Mouse (Mus musculus) embryonic facial prominence, embryonic 15.5 days (tissue): ENCODE data around the gene Spata32. TPM values are rescaled to one million over a fixed set of nuclear protein-coding genes. Genes with fewer than 3 reads are reported as not detected.

Source experiments
- ATAC-seq: fragments of 200-750 bp; cut with Nextera tagmentation; 2 replicates; pipeline ENCODE4 v1.8.0; 2017; ENCODE audit warnings: low read depth, moderate TSS enrichment; ENCODE audit not compliant: insufficient number of reproducible peaks, low FRiP score, low TSS enrichment
- H3K27ac ChIP-seq: fragments of 300-500 bp; sonication (generic); replicated peaks from 2 replicates; pipeline ENCODE4 v1.5.1; 2015; ENCODE audit warnings: mild to moderate bottlenecking, inconsistent platforms
- H3K27me3 ChIP-seq: fragments of 300-500 bp; sonication (generic); 2 replicates; pipeline ENCODE4 v1.6.1; 2015; ENCODE audit warnings: inconsistent platforms
- H3K36me3 ChIP-seq: fragments of 300-500 bp; sonication (generic); 2 replicates; pipeline ENCODE4 v1.6.1; 2015; ENCODE audit warnings: mild to moderate bottlenecking, inconsistent platforms
- H3K4me1 ChIP-seq: fragments of 300-500 bp; sonication (generic); 2 replicates; pipeline ENCODE4 v1.6.1; 2015; ENCODE audit warnings: inconsistent platforms
- H3K4me2 ChIP-seq: fragments of 300-500 bp; sonication (generic); replicated peaks from 2 replicates; pipeline ENCODE4 v1.6.1; 2015; ENCODE audit warnings: mild to moderate bottlenecking, inconsistent platforms
- H3K4me3 ChIP-seq: fragments of 300-500 bp; sonication (generic); replicated peaks from 2 replicates; pipeline ENCODE4 v1.5.1; 2015; ENCODE audit warnings: mild to moderate bottlenecking, inconsistent platforms
- H3K9ac ChIP-seq: fragments of 300-500 bp; sonication (generic); 2 replicates; pipeline ENCODE4 v1.6.1; 2015; ENCODE audit warnings: inconsistent platforms
- H3K9me3 ChIP-seq: fragments of 300-500 bp; sonication (generic); replicated peaks from 2 replicates; pipeline ENCODE4 v1.6.1; 2016; ENCODE audit warnings: inconsistent platforms
- WGBS: fragments of 180-500 bp; shearing (Covaris S2); methylation state at CpG from one replicate; pipeline ENCODE4 v1.1.7; 2015; 5-methylcytosine and 5-hydroxymethylcytosine counted together
- polyA plus RNA-seq: library from polyadenylated mRNA; unstranded; fragments of >200 nt; fragmentation: Nextera tagmentation; extraction: Ambion mirVana; gene quantifications from 2 replicates; pipeline ENCODE4 v1.2.1, GENCODE M21; 2015

Gene Spata32
- polyA plus RNA-seq, 1 experiment from 2014 or later, result not detected

GRCm38 (mm10) chr11:103244856-103245255 lies 26.6 kb upstream of the Spata32 start:
- no peak overlapping the region for H3K27ac ChIP-seq

GRCm38 (mm10) chr11:103240740-103241139 lies 22.5 kb upstream of the Spata32 start:
- Histone ChIP-seq H3K9me3 (no peaks in the 10 kb centered on the region), H3K4me1 (peaks cover 30% of the 10 kb centered on the region), H3K27ac (no peak overlapping the region), H3K4me3 (no peak overlapping the region), H3K4me2 (no peak overlapping the region), H3K36me3 (peaks cover 39% of the 10 kb centered on the region), H3K9ac (no peak overlapping the region), H3K27me3 (no peaks in the 10 kb centered on the region)
- no peak for ATAC-seq
- 37% methylated on average over 7 of the region's 7 CpGs for WGBS

More at GRCm38 (mm10) chr11:103244856-103245255, 26.6 kb upstream of the Spata32 start:
- Histone ChIP-seq H3K36me3 (0 out of 2 replicates have a peak, but pooled peaks cover 5% of the 10 kb centered on the region), H3K9ac (no peak overlapping the region), H3K9me3 (no peaks in the 10 kb centered on the region), H3K4me3 (no peak overlapping the region), H3K4me2 (no peak overlapping the region), H3K4me1 (peaks cover 66% of the 10 kb centered on the region), H3K27me3 (no peaks in the 10 kb centered on the region)
- no peak for ATAC-seq
- 67% methylated on average over 4 of the region's 4 CpGs for WGBS

GRCm38 (mm10) chr11:103237757-103238156 lies 19.5 kb upstream of the Spata32 start:
- Histone ChIP-seq H3K9ac (no peak overlapping the region), H3K4me1 (peaks cover 17% of the 10 kb centered on the region), H3K27ac (no peak overlapping the region), H3K4me2 (no peak overlapping the region), H3K36me3 (peaks cover 40% of the 10 kb centered on the region), H3K4me3 (no peak overlapping the region), H3K9me3 (no peaks in the 10 kb centered on the region), H3K27me3 (no peaks in the 10 kb centered on the region)
- no peak for ATAC-seq
- WGBS, result 75% methylated on average over 9 of the region's 9 CpGs

GRCm38 (mm10) chr11:103236903-103237302 lies 18.7 kb upstream of the Spata32 start:
- H3K9ac ChIP-seq, result no peak overlapping the region
- H3K27me3 ChIP-seq, result no peaks in the 10 kb centered on the region
- 73% methylated on average over 10 of the region's 10 CpGs for WGBS
- peaks cover 14% of the 10 kb centered on the region for H3K4me1 ChIP-seq
- H3K9me3 ChIP-seq, result no peaks in the 10 kb centered on the region
- no peak overlapping the region for H3K4me2 ChIP-seq
- H3K4me3 ChIP-seq, result no peak overlapping the region
- peaks cover 40% of the 10 kb centered on the region for H3K36me3 ChIP-seq
- no peak for ATAC-seq
- H3K27ac ChIP-seq, result no peak overlapping the region

- Histone ChIP-seq H3K27ac (no peak overlapping the region), H3K4me3 (no peak overlapping the region), H3K4me1 (peaks cover 14% of the 10 kb centered on the region), H3K9ac (no peak overlapping the region), H3K36me3 (peaks cover 40% of the 10 kb centered on the region), H3K27me3 (no peaks in the 10 kb centered on the region), H3K9me3 (no peaks in the 10 kb centered on the region), H3K4me2 (no peak overlapping the region)
- WGBS, result 57% methylated on average over 6 of the region's 6 CpGs
- ATAC-seq, result no peak
Measured at GRCm38 (mm10) chr11:103236431-103236830, 18.2 kb upstream of the Spata32 start.

GRCm38 (mm10) chr11:103235702-103236101 lies 17.5 kb upstream of the Spata32 start:
- H3K4me3 ChIP-seq, result no peak overlapping the region
- no peak overlapping the region for H3K4me2 ChIP-seq
- peak; percentile 66; the same call in 1 of the 2 replicates for ATAC-seq
- H3K36me3 ChIP-seq, result peaks cover 44% of the 10 kb centered on the region
- H3K9me3 ChIP-seq, result no peaks in the 10 kb centered on the region
- H3K9ac ChIP-seq, result no peak overlapping the region
- 66% methylated on average over 11 of the region's 11 CpGs for WGBS
- H3K27me3 ChIP-seq, result no peaks in the 10 kb centered on the region
- peaks cover 9% of the 10 kb centered on the region for H3K4me1 ChIP-seq
- no peak overlapping the region; the same call in 1 of the 2 replicates for H3K27ac ChIP-seq

GRCm38 (mm10) chr11:103234447-103234846 lies 16.2 kb upstream of the Spata32 start:
- Histone ChIP-seq H3K27me3 (no peaks in the 10 kb centered on the region), H3K9ac (no peak overlapping the region), H3K4me3 (no peak overlapping the region), H3K4me2 (no peak overlapping the region), H3K4me1 (peaks cover 6% of the 10 kb centered on the region; the same call in 1 of the 2 replicates), H3K36me3 (peaks cover 49% of the 10 kb centered on the region), H3K9me3 (no peaks in the 10 kb centered on the region), H3K27ac (no peak overlapping the region)
- 58% methylated on average over 1 of the region's 1 CpGs for WGBS
- no peak for ATAC-seq

- ATAC-seq, result no peak
- no peak overlapping the region for H3K4me2 ChIP-seq
- no peak overlapping the region for H3K4me3 ChIP-seq
- peaks cover 6% of the 10 kb centered on the region; the same call in 1 of the 2 replicates for H3K4me1 ChIP-seq
- no peaks in the 10 kb centered on the region for H3K9me3 ChIP-seq
- H3K9ac ChIP-seq, result no peak overlapping the region
- H3K36me3 ChIP-seq, result peaks cover 44% of the 10 kb centered on the region
- WGBS, result 31% methylated on average over 7 of the region's 7 CpGs
- no peaks in the 10 kb centered on the region for H3K27me3 ChIP-seq
- no peak overlapping the region for H3K27ac ChIP-seq
Measured at GRCm38 (mm10) chr11:103232966-103233365, 14.7 kb upstream of the Spata32 start.

- peaks cover 47% of the 10 kb centered on the region for H3K36me3 ChIP-seq
- no peak overlapping the region for H3K4me2 ChIP-seq
- WGBS, result 79% methylated on average over 7 of the region's 7 CpGs
Measured at GRCm38 (mm10) chr11:103231367-103231766, 13.1 kb upstream of the Spata32 start.

GRCm38 (mm10) chr11:103230626-103231025 lies 12.4 kb upstream of the Spata32 start:
- H3K4me1 ChIP-seq, result 0 out of 2 replicates have a peak, but pooled peaks cover 2% of the 10 kb centered on the region
- H3K9ac ChIP-seq, result no peak overlapping the region
- H3K36me3 ChIP-seq, result peaks cover 50% of the 10 kb centered on the region
- no peak overlapping the region for H3K27ac ChIP-seq
- no peaks in the 10 kb centered on the region for H3K9me3 ChIP-seq
- no peak overlapping the region for H3K4me2 ChIP-seq
- no peaks in the 10 kb centered on the region for H3K27me3 ChIP-seq
- WGBS, result 83% methylated on average over 19 of the region's 19 CpGs
- no peak for ATAC-seq
- no peak overlapping the region for H3K4me3 ChIP-seq

More at GRCm38 (mm10) chr11:103231367-103231766, 13.1 kb upstream of the Spata32 start:
- no peak for ATAC-seq
- Histone ChIP-seq H3K4me3 (no peak overlapping the region), H3K27me3 (no peaks in the 10 kb centered on the region), H3K4me1 (peaks cover 3% of the 10 kb centered on the region; the same call in 1 of the 2 replicates), H3K9ac (no peak overlapping the region), H3K27ac (no peak overlapping the region), H3K9me3 (no peaks in the 10 kb centered on the region)

GRCm38 (mm10) chr11:103229608-103230007 lies 11.4 kb upstream of the Spata32 start:
- H3K36me3 ChIP-seq, result peaks cover 51% of the 10 kb centered on the region

GRCm38 (mm10) chr11:103223951-103224456 lies 5.8 kb upstream of the Spata32 start:
- H3K9me3 ChIP-seq, result no peaks in the 10 kb centered on the region
- peaks cover 17% of the 10 kb centered on the region for H3K4me1 ChIP-seq
- 50% methylated on average over 18 of the region's 18 CpGs for WGBS
- H3K4me2 ChIP-seq, result no peak overlapping the region
- H3K27me3 ChIP-seq, result no peaks in the 10 kb centered on the region; the same call in 1 of the 2 replicates
- no peak overlapping the region; the same call in 1 of the 2 replicates for H3K27ac ChIP-seq
- no peak overlapping the region for H3K4me3 ChIP-seq
- no peak overlapping the region for H3K9ac ChIP-seq
- peaks cover 72% of the 10 kb centered on the region for H3K36me3 ChIP-seq
- no peak for ATAC-seq

More at GRCm38 (mm10) chr11:103229608-103230007, 11.4 kb upstream of the Spata32 start:
- H3K4me2 ChIP-seq, result no peak overlapping the region
- no peaks in the 10 kb centered on the region for H3K27me3 ChIP-seq
- WGBS, result 96% methylated on average over 2 of the region's 2 CpGs
- H3K9me3 ChIP-seq, result no peaks in the 10 kb centered on the region
- H3K4me3 ChIP-seq, result no peak overlapping the region
- no peak overlapping the region for H3K9ac ChIP-seq
- no peak for ATAC-seq
- H3K4me1 ChIP-seq, result peaks cover 8% of the 10 kb centered on the region
- H3K27ac ChIP-seq, result no peak overlapping the region
